Mouse (Mus musculus) heart, embryonic 13.5 days (tissue): Measurements from ENCODE around the gene Noxo1. TPM values are rescaled to one million over a fixed set of nuclear protein-coding genes. Genes with fewer than 3 reads are reported as not detected.

Source experiments
- ATAC-seq: fragments of 200-750 bp; cut with Nextera tagmentation; 2 replicates; pipeline ENCODE4 v1.8.0; 2017; ENCODE audit warnings: moderate TSS enrichment; ENCODE audit not compliant: insufficient number of reproducible peaks, low FRiP score, low TSS enrichment; ENCODE audit errors: extremely low read depth
- H3K27ac ChIP-seq: fragments of 300-500 bp; sonication (generic); replicated peaks from 2 replicates; pipeline ENCODE4 v1.5.1; 2015; ENCODE audit warnings: moderate library complexity, mild to moderate bottlenecking, inconsistent platforms
- H3K27me3 ChIP-seq: fragments of 300-500 bp; sonication (generic); replicated peaks from 2 replicates; pipeline ENCODE4 v1.6.1; 2015; ENCODE audit warnings: mild to moderate bottlenecking, inconsistent platforms
- H3K36me3 ChIP-seq: fragments of 300-500 bp; sonication (generic); 2 replicates; pipeline ENCODE4 v1.6.1; 2015; ENCODE audit warnings: mild to moderate bottlenecking, inconsistent platforms
- H3K4me1 ChIP-seq: fragments of 300-500 bp; sonication (generic); 2 replicates; pipeline ENCODE4 v1.6.1; 2015; ENCODE audit warnings: inconsistent platforms
- H3K4me2 ChIP-seq: fragments of 300-500 bp; sonication (generic); 2 replicates; pipeline ENCODE4 v1.6.1; 2015; ENCODE audit warnings: inconsistent platforms, mild to moderate bottlenecking, moderate library complexity
- H3K4me3 ChIP-seq: fragments of 300-500 bp; sonication (generic); 2 replicates; pipeline ENCODE4 v1.5.1; 2015; ENCODE audit warnings: moderate library complexity, mild to moderate bottlenecking, inconsistent platforms
- H3K9ac ChIP-seq: fragments of 300-500 bp; sonication (generic); 2 replicates; pipeline ENCODE4 v1.6.1; 2015; ENCODE audit warnings: inconsistent platforms, mild to moderate bottlenecking, moderate library complexity
- H3K9me3 ChIP-seq: fragments of 300-500 bp; sonication (generic); 2 replicates; pipeline ENCODE4 v1.6.1; 2016; ENCODE audit warnings: inconsistent platforms
- WGBS: fragments of 180-500 bp; shearing (Covaris S2); methylation state at CpG from one replicate; pipeline ENCODE4 v1.1.7; 2015; ENCODE audit warnings: mixed read lengths; 5-methylcytosine and 5-hydroxymethylcytosine counted together
- polyA plus RNA-seq: library from polyadenylated mRNA; unstranded; fragments of >200 nt; fragmentation: Nextera tagmentation; extraction: Ambion mirVana; gene quantifications from 2 replicates; pipeline ENCODE4 v1.2.1, GENCODE M21; 2015

Gene Noxo1
- polyA plus RNA-seq, 1 experiment from 2014 or later = 1.1 TPM

DNA sequence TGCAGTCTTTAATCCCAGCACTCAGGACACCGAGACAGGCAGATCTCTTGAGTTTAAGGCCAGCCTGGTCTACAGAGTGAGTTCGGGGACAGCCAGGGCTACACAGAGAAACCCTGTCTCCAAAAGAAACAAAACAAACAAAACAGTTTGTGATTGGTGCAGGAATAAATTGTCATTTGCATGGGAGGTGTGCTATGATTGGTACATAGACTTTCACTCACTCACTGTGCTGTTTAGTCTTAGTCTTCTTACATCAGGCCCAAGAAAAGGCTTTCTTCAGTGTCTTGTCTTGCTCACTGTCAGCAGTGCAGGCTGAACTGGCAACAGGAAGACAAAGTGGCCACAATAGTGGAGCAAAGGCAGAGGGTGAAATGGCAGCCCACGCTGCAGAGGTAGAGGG is 48.3 kb downstream of the Noxo1 start:
- Histone ChIP-seq H3K27me3 (peaks cover 23% of the 10 kb centered on the region; the same call in 1 of the 2 replicates), H3K9ac (no peak overlapping the region), H3K4me3 (no peak overlapping the region), H3K9me3 (no peaks in the 10 kb centered on the region), H3K27ac (no peak overlapping the region), H3K4me2 (no peak overlapping the region), H3K4me1 (no peaks in the 10 kb centered on the region), H3K36me3 (peaks cover 32% of the 10 kb centered on the region)
- 53% methylated on average over 3 of the region's 3 CpGs for WGBS
- no peak for ATAC-seq

GRCm38 (mm10) chr17:24745526-24746497 is 49.8 kb downstream of the Noxo1 start:
- Histone ChIP-seq H3K9ac (no peak overlapping the region), H3K4me1 (no peaks in the 10 kb centered on the region), H3K27me3 (peaks cover 36% of the 10 kb centered on the region), H3K9me3 (no peaks in the 10 kb centered on the region), H3K4me3 (no peak overlapping the region), H3K4me2 (no peak overlapping the region), H3K27ac (no peak overlapping the region), H3K36me3 (peaks cover 20% of the 10 kb centered on the region)
- no peak for ATAC-seq
- 17% methylated on average over 7 of the region's 7 CpGs for WGBS

- no peak overlapping the region for H3K4me3 ChIP-seq
- peaks cover 47% of the 10 kb centered on the region for H3K27me3 ChIP-seq
- H3K9ac ChIP-seq = no peak overlapping the region
- H3K4me1 ChIP-seq = no peaks in the 10 kb centered on the region
- no peak overlapping the region for H3K27ac ChIP-seq
- 48% methylated on average over 4 of the region's 4 CpGs for WGBS
- no peaks in the 10 kb centered on the region for H3K9me3 ChIP-seq
- no peak for ATAC-seq
- H3K36me3 ChIP-seq = peaks cover 8% of the 10 kb centered on the region
- no peak overlapping the region for H3K4me2 ChIP-seq
Observed at GRCm38 (mm10) chr17:24746986-24747385, 51.0 kb downstream of the Noxo1 start.

Other genes with a start within 250 kb of the Noxo1 start
- 24.5 and 25.9 TPM in 2 replicates for gene E4f1, start 225.9 kb upstream of the Noxo1 start, polyA plus RNA-seq
- 61.3 and 66.8 TPM in 2 replicates for gene Pgp, start 225.8 kb upstream of the Noxo1 start, polyA plus RNA-seq
- 0.27 TPM in 1 of 2 replicates, not detected in the other for gene Bricd5, start 222.3 kb upstream of the Noxo1 start, polyA plus RNA-seq
- gene Mlst8, start 217.2 kb upstream of the Noxo1 start, polyA plus RNA-seq = 18.1 TPM in 2 replicates
- gene Caskin1, start 207.6 kb upstream of the Noxo1 start, polyA plus RNA-seq = 0.55 and 0.76 TPM in 2 replicates
- 72.5 and 76.1 TPM in 2 replicates for gene Traf7, start 168.3 kb upstream of the Noxo1 start, polyA plus RNA-seq
- 1.0 and 1.4 TPM in 2 replicates for gene Rab26, start 162.0 kb upstream of the Noxo1 start, polyA plus RNA-seq
- 10.9 and 14.2 TPM in 2 replicates for gene Pkd1, start 146.4 kb upstream of the Noxo1 start, polyA plus RNA-seq
- 43.4 and 47.9 TPM in 2 replicates for gene Tsc2, start 63.6 kb upstream of the Noxo1 start, polyA plus RNA-seq
- 9.6 and 9.8 TPM in 2 replicates for gene Nthl1, start 63.6 kb upstream of the Noxo1 start, polyA plus RNA-seq
- 46.8 and 51.1 TPM in 2 replicates for gene Slc9a3r2, start 45.9 kb upstream of the Noxo1 start, polyA plus RNA-seq
- not detected in 2 replicates for gene Npw, start 37.8 kb upstream of the Noxo1 start, polyA plus RNA-seq
- gene Zfp598, start 26.5 kb upstream of the Noxo1 start, polyA plus RNA-seq = 15.1 and 15.8 TPM in 2 replicates
- gene Syngr3, start 6.3 kb upstream of the Noxo1 start, polyA plus RNA-seq = 0.59 and 0.83 TPM in 2 replicates
- 31.4 and 31.9 TPM in 2 replicates for gene Gfer, start 78 bp upstream of the Noxo1 start, polyA plus RNA-seq
- 45.7 and 47.4 TPM in 2 replicates for gene Tbl3, start 11.4 kb downstream of the Noxo1 start, polyA plus RNA-seq
- gene Rnf151, start 21.8 kb downstream of the Noxo1 start, polyA plus RNA-seq = not detected in 2 replicates
- gene Rps2, start 21.9 kb downstream of the Noxo1 start, polyA plus RNA-seq = 903 and 1,010 TPM in 2 replicates
- gene Ndufb10, start 28.2 kb downstream of the Noxo1 start, polyA plus RNA-seq = 344 and 399 TPM in 2 replicates
- 0.68 and 1.1 TPM in 2 replicates for gene Rpl3l, start 31.6 kb downstream of the Noxo1 start, polyA plus RNA-seq
- gene Msrb1, start 40.4 kb downstream of the Noxo1 start, polyA plus RNA-seq = 18.0 and 20.4 TPM in 2 replicates
- gene Hs3st6, start 56.8 kb downstream of the Noxo1 start, polyA plus RNA-seq = 0.24 and 0.59 TPM in 2 replicates
- gene Meiob, start 108.1 kb downstream of the Noxo1 start, polyA plus RNA-seq = not detected in 2 replicates
- 47.3 and 54.5 TPM in 2 replicates for gene Hagh, start 143.9 kb downstream of the Noxo1 start, polyA plus RNA-seq
- 36.9 and 39.7 TPM in 2 replicates for gene Fahd1, start 154.1 kb downstream of the Noxo1 start, polyA plus RNA-seq
- 0.11 and 0.50 TPM in 2 replicates for gene Igfals, start 169.8 kb downstream of the Noxo1 start, polyA plus RNA-seq
- gene Nubp2, start 190.1 kb downstream of the Noxo1 start, polyA plus RNA-seq = 36.1 and 41.4 TPM in 2 replicates
- gene Spsb3, start 190.4 kb downstream of the Noxo1 start, polyA plus RNA-seq = 27.8 and 29.9 TPM in 2 replicates
- gene Eme2, start 198.9 kb downstream of the Noxo1 start, polyA plus RNA-seq = 20.7 and 22.5 TPM in 2 replicates
- 79.2 and 81.5 TPM in 2 replicates for gene Mrps34, start 198.9 kb downstream of the Noxo1 start, polyA plus RNA-seq
- 32.0 and 41.0 TPM in 2 replicates for gene Nme3, start 200.3 kb downstream of the Noxo1 start, polyA plus RNA-seq
- gene Mapk8ip3, start 240.7 kb downstream of the Noxo1 start, polyA plus RNA-seq = 24.1 and 25.2 TPM in 2 replicates